Mouse (Mus musculus): ENCODE results near the gene Bckdhb. TPM values are rescaled to one million over a fixed set of nuclear protein-coding genes. Genes with fewer than 3 reads are reported as not detected.

Bckdhb gene
- total and polyA plus RNA-seq, 2 experiments from 2014 or later, result 22.1 to 40.3 TPM

GRCm38 (mm10) chr9:84028120-84028519 is 103.2 kb downstream of the Bckdhb start:
- no peak for TF ChIP-seq CTCF (IDR thresholded peaks at IDR 0.05; ENCODE audit: low read depth)
- Histone ChIP-seq H3K36me3 (ENCODE audit: insufficient read depth, low read length) (no peaks in the 10 kb centered on the region), H3K4me1 (ENCODE audit: insufficient read depth, low read length) (peaks cover 4% of the 10 kb centered on the region; the same call in 1 of the 2 replicates), H3K27me3 (ENCODE audit: insufficient read depth, low read length) (no peaks in the 10 kb centered on the region), H3K9me3 (ENCODE audit: low read length) (no peaks in the 10 kb centered on the region), H3K4me2 (ENCODE audit: low read depth, low read length) (no peak overlapping the region), H3K27ac (no peak overlapping the region), H3K9ac (replicated peaks; ENCODE audit: low read length) (no peak overlapping the region), H3K4me3 (ENCODE audit: low read length) (no peak overlapping the region)
- DNase-seq (ENCODE audit: low spot score), result no peak
- no peak for ATAC-seq
- 88% methylated on average over 2 of the region's 2 CpGs for WGBS

GRCm38 (mm10) chr9:84030691-84031290 is 105.8 kb downstream of the Bckdhb start:
- Histone ChIP-seq H3K27me3 (ENCODE audit: insufficient read depth, low read length) (no peaks in the 10 kb centered on the region), H3K27ac (no peak overlapping the region), H3K9ac (replicated peaks; ENCODE audit: low read length) (no peak overlapping the region), H3K4me3 (ENCODE audit: low read length) (no peak overlapping the region), H3K4me1 (ENCODE audit: insufficient read depth, low read length) (peaks cover 10% of the 10 kb centered on the region), H3K4me2 (ENCODE audit: low read depth, low read length) (no peak overlapping the region), H3K36me3 (ENCODE audit: insufficient read depth, low read length) (no peaks in the 10 kb centered on the region), H3K9me3 (ENCODE audit: low read length) (no peaks in the 10 kb centered on the region)
- DNase-seq (ENCODE audit: low spot score) (no peak), ATAC-seq (no peak)
- 58% methylated on average over 6 of the region's 6 CpGs for WGBS
- TF ChIP-seq CTCF (IDR thresholded peaks at IDR 0.05; ENCODE audit: low read depth), result no peak

GRCm38 (mm10) chr9:84031406-84031805 is 106.5 kb downstream of the Bckdhb start:
- TF ChIP-seq CTCF (IDR thresholded peaks at IDR 0.05; ENCODE audit: low read depth), result no peak
- no peak for DNase-seq (ENCODE audit: low spot score)

GRCm38 (mm10) chr9:84032669-84033341 is 107.9 kb downstream of the Bckdhb start:
- Histone ChIP-seq H3K27ac (peak overlapping the region; percentile 54; the same call in 1 of the 2 replicates), H3K9me3 (ENCODE audit: low read length) (no peaks in the 10 kb centered on the region), H3K36me3 (ENCODE audit: insufficient read depth, low read length) (no peaks in the 10 kb centered on the region), H3K4me1 (ENCODE audit: insufficient read depth, low read length) (peaks cover 10% of the 10 kb centered on the region), H3K4me3 (ENCODE audit: low read length) (peak overlapping the region; percentile 14), H3K4me2 (ENCODE audit: low read depth, low read length) (peak overlapping the region; percentile 51), H3K27me3 (ENCODE audit: insufficient read depth, low read length) (no peaks in the 10 kb centered on the region), H3K9ac (replicated peaks; ENCODE audit: low read length) (peak overlapping the region; percentile 30)
- WGBS, result 8% methylated on average over 19 of the region's 19 CpGs
- ATAC-seq (peak; percentile 92), DNase-seq (ENCODE audit: low spot score) (peak; percentile 78)
- TF ChIP-seq CTCF (IDR thresholded peaks at IDR 0.05; ENCODE audit: low read depth), result no peak

More at GRCm38 (mm10) chr9:84031406-84031805, 106.5 kb downstream of the Bckdhb start:
- H3K36me3 ChIP-seq (ENCODE audit: insufficient read depth, low read length), result no peaks in the 10 kb centered on the region
- no peaks in the 10 kb centered on the region for H3K9me3 ChIP-seq (ENCODE audit: low read length)
- no peak overlapping the region for H3K27ac ChIP-seq
- 84% methylated on average over 6 of the region's 6 CpGs for WGBS
- no peaks in the 10 kb centered on the region for H3K27me3 ChIP-seq (ENCODE audit: insufficient read depth, low read length)
- H3K4me1 ChIP-seq (ENCODE audit: insufficient read depth, low read length), result peaks cover 10% of the 10 kb centered on the region
- no peak overlapping the region for H3K9ac ChIP-seq (replicated peaks; ENCODE audit: low read length)
- no peak overlapping the region for H3K4me3 ChIP-seq (ENCODE audit: low read length)
- H3K4me2 ChIP-seq (ENCODE audit: low read depth, low read length), result no peak overlapping the region
- no peak for ATAC-seq

DNA sequence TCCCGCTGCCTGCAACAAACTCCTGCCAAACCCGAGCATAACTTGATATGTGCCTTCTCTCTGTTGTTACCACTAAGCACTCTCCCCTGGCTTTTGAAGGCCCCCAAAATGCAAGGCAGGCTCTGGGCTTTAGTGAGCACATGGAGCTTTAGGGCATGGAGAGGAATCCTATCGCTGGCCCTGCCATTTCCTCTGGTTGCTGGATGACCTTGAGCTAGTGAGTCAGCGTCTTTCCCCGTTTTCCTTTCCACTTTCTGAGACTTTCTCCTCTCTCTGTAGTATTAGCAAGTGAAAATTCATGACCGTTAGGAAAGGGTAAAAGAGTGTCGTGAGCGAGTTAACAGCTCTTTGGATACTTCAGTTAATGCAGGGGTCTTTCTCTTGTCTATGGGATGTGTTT is 111.1 kb downstream of the Bckdhb start:
- 95% methylated on average over 8 of the region's 8 CpGs for WGBS
- no peak overlapping the region for H3K9ac ChIP-seq (replicated peaks; ENCODE audit: low read length)
- DNase-seq (ENCODE audit: low spot score) (no peak), ATAC-seq (no peak)
- no peak overlapping the region for H3K27ac ChIP-seq
- H3K4me1 ChIP-seq (ENCODE audit: insufficient read depth, low read length), result peaks cover 10% of the 10 kb centered on the region
- no peaks in the 10 kb centered on the region for H3K36me3 ChIP-seq (ENCODE audit: insufficient read depth, low read length)
- H3K27me3 ChIP-seq (ENCODE audit: insufficient read depth, low read length), result no peaks in the 10 kb centered on the region
- no peak overlapping the region for H3K4me2 ChIP-seq (ENCODE audit: low read depth, low read length)
- H3K4me3 ChIP-seq (ENCODE audit: low read length), result no peak overlapping the region
- TF ChIP-seq CTCF (IDR thresholded peaks at IDR 0.05; ENCODE audit: low read depth), result no peak
- H3K9me3 ChIP-seq (ENCODE audit: low read length), result no peaks in the 10 kb centered on the region

DNA sequence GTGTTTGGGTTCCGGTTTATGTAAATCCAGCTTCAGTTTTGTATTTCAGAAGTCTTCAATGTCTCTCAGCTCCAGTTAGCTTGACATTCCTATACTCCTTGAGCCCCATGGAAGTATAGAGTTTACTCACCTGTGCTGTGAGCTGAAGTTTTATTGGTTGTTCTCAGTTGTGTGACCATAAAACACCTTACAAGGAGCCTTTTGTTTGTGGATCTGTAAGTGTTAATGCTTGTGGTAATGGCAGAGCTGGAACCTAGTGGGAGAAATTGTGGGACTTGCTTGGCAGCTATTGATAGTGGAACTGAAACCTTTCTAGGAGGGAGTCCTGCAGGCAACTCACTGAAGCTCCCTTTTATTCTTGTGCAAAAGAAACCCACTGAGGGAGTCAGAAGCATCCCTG is 112.3 kb downstream of the Bckdhb start:
- Histone ChIP-seq H3K27me3 (ENCODE audit: insufficient read depth, low read length) (no peaks in the 10 kb centered on the region), H3K4me2 (ENCODE audit: low read depth, low read length) (no peak overlapping the region), H3K9me3 (ENCODE audit: low read length) (no peaks in the 10 kb centered on the region), H3K9ac (replicated peaks; ENCODE audit: low read length) (no peak overlapping the region), H3K36me3 (ENCODE audit: insufficient read depth, low read length) (no peaks in the 10 kb centered on the region), H3K27ac (no peak overlapping the region), H3K4me1 (ENCODE audit: insufficient read depth, low read length) (peaks cover 10% of the 10 kb centered on the region), H3K4me3 (ENCODE audit: low read length) (no peak overlapping the region)
- TF ChIP-seq CTCF (IDR thresholded peaks at IDR 0.05; ENCODE audit: low read depth), result no peak
- no peak for ATAC-seq
- DNase-seq (ENCODE audit: low spot score), result no peak
- WGBS, result 91% methylated on average over 1 of the region's 1 CpGs

DNA sequence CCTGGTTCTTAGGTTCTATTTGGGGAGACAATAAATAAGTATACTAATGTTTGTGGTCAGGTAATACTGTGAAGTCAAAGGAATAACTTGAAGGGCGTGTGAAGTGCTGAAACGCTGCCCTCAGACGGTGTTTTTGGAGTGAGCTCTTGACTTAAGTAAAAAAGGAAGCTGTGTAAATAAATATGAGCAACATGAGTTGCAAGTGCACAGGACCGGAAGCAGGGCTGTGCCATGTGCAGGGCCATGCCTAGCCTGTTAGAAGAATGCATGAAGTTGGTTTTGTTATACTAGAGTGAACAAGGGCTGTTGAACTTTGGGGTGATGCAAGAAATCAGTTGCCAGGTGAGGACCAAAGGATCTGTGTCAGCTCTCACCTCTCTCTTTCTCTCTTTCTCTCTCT is 114.0 kb downstream of the Bckdhb start:
- no peak for TF ChIP-seq CTCF (IDR thresholded peaks at IDR 0.05; ENCODE audit: low read depth)
- no peaks in the 10 kb centered on the region for H3K9me3 ChIP-seq (ENCODE audit: low read length)
- DNase-seq (ENCODE audit: low spot score) (no peak), ATAC-seq (no peak)
- no peaks in the 10 kb centered on the region for H3K27me3 ChIP-seq (ENCODE audit: insufficient read depth, low read length)
- H3K4me1 ChIP-seq (ENCODE audit: insufficient read depth, low read length), result no peaks in the 10 kb centered on the region
- 84% methylated on average over 4 of the region's 4 CpGs for WGBS
- no peak overlapping the region for H3K27ac ChIP-seq
- H3K4me2 ChIP-seq (ENCODE audit: low read depth, low read length), result no peak overlapping the region
- H3K36me3 ChIP-seq (ENCODE audit: insufficient read depth, low read length), result no peaks in the 10 kb centered on the region
- no peak overlapping the region for H3K9ac ChIP-seq (replicated peaks; ENCODE audit: low read length)
- no peak overlapping the region for H3K4me3 ChIP-seq (ENCODE audit: low read length)
